Mouse (Mus musculus) lung, embryonic 15.5 days (tissue): Measurements from ENCODE around the gene Slc34a1. TPM values are rescaled to one million over a fixed set of nuclear protein-coding genes. Genes with fewer than 3 reads are reported as not detected.
"Not testable (repeated sequence)": the region's sequence is repeated elsewhere in the genome, so short reads cannot be mapped to it uniquely, and the experiment has no call there.

Experiments
- ATAC-seq: fragments of 200-750 bp; cut with Nextera tagmentation; 2 replicates; pipeline ENCODE4 v1.8.0; 2017; ENCODE audit warnings: moderate number of reproducible peaks, borderline replicate concordance; ENCODE audit not compliant: low FRiP score, low TSS enrichment; ENCODE audit errors: extremely low read depth
- H3K27ac ChIP-seq: fragments of 300-500 bp; sonication (generic); 2 replicates; pipeline ENCODE4 v1.5.1; 2015; ENCODE audit warnings: moderate library complexity, mild to moderate bottlenecking, inconsistent platforms
- H3K27me3 ChIP-seq: fragments of 300-500 bp; sonication (generic); 2 replicates; pipeline ENCODE4 v1.6.1; 2015; ENCODE audit warnings: inconsistent platforms
- H3K36me3 ChIP-seq: fragments of 300-500 bp; sonication (generic); 2 replicates; pipeline ENCODE4 v1.6.1; 2015; ENCODE audit warnings: inconsistent platforms
- H3K4me1 ChIP-seq: fragments of 300-500 bp; sonication (generic); 2 replicates; pipeline ENCODE4 v1.6.1; 2015; ENCODE audit warnings: inconsistent platforms
- H3K4me2 ChIP-seq: fragments of 300-500 bp; sonication (generic); 2 replicates; pipeline ENCODE4 v1.6.1; 2015; ENCODE audit warnings: inconsistent platforms, mild to moderate bottlenecking, moderate library complexity
- H3K4me3 ChIP-seq: fragments of 300-500 bp; sonication (generic); 2 replicates; pipeline ENCODE4 v1.5.1; 2015; ENCODE audit warnings: mild to moderate bottlenecking, inconsistent platforms
- H3K9ac ChIP-seq: fragments of 300-500 bp; sonication (generic); 2 replicates; pipeline ENCODE4 v1.6.1; 2015; ENCODE audit warnings: inconsistent platforms
- H3K9me3 ChIP-seq: fragments of 300-500 bp; sonication (generic); 2 replicates; pipeline ENCODE4 v1.6.1; 2016; ENCODE audit warnings: inconsistent platforms
- WGBS: fragments of 180-500 bp; shearing (Covaris S2); methylation state at CpG from one replicate; pipeline ENCODE4 v1.1.7; 2015; 5-methylcytosine and 5-hydroxymethylcytosine counted together
- polyA plus RNA-seq: library from polyadenylated mRNA; unstranded; fragments of >200 nt; fragmentation: Nextera tagmentation; extraction: Ambion mirVana; gene quantifications from 2 replicates; pipeline ENCODE4 v1.2.1, GENCODE M21; 2015

Slc34a1 gene
- polyA plus RNA-seq, 1 experiment from 2014 or later, result 0.17 TPM

- 11% methylated on average over 35 of the region's 35 CpGs for WGBS
- H3K27me3 ChIP-seq, result peaks cover 42% of the 10 kb centered on the region
Observed at GRCm38 (mm10) chr13:55420933-55421800, 23.2 kb downstream of the Slc34a1 start.

DNA sequence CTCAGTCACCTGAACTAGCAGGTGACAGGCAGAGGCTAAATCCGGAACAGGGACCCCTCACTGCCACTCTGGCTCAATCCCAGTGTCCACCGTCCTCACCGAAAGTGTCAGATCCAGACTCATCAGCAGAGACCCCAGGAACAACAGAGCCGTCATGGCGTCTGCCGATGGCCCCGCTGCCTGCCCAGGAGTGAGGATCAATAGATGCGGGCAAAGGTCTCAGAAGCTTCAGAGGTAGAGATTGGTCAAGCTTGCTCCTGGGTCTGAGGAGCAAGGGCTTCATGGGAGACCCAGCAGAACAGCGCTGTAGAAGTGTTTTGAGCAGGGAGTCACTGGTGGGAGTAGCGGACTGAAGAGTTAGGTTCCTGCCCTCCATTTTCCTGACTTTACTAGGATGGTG, 28.6 kb downstream of the Slc34a1 start, which contains the start of gene F12:
F12 (minus strand) TSS at position 181 of the 400 bp plus-strand sequence.
- WGBS, result 89% methylated on average over 10 of the region's 10 CpGs
- Histone ChIP-seq H3K4me3 (no peak within 1 kb of the TSS), H3K9me3 (no peaks in the 10 kb centered on the region), H3K9ac (no peak within 1 kb of the TSS), H3K36me3 (no peaks in the 10 kb centered on the region), H3K4me1 (no peaks in the 10 kb centered on the region), H3K27me3 (peaks cover 7% of the 10 kb centered on the region), H3K27ac (no peak within 1 kb of the TSS), H3K4me2 (no peak within 1 kb of the TSS)
- no peak for ATAC-seq

More at GRCm38 (mm10) chr13:55420933-55421800, 23.2 kb downstream of the Slc34a1 start:
- Histone ChIP-seq H3K4me3 (peak overlapping the region; percentile 12), H3K4me1 (peaks cover 6% of the 10 kb centered on the region), H3K9ac (no peak overlapping the region), H3K27ac (no peak overlapping the region), H3K36me3 (no peaks in the 10 kb centered on the region), H3K4me2 (peak overlapping the region; percentile 42), H3K9me3 (no peaks in the 10 kb centered on the region)
- ATAC-seq, result 0 out of 2 replicates have a peak, but pooled peaks have one; percentile 56

GRCm38 (mm10) chr13:55429226-55429888, 31.4 kb downstream of the Slc34a1 start:
- Histone ChIP-seq H3K36me3 (no peaks in the 10 kb centered on the region), H3K4me3 (no peak overlapping the region), H3K27ac (no peak overlapping the region), H3K4me2 (no peak overlapping the region), H3K4me1 (no peaks in the 10 kb centered on the region), H3K9ac (no peak overlapping the region), H3K27me3 (no peaks in the 10 kb centered on the region), H3K9me3 (no peaks in the 10 kb centered on the region)
- no peak for ATAC-seq
- 55% methylated on average over 12 of the region's 12 CpGs for WGBS

DNA sequence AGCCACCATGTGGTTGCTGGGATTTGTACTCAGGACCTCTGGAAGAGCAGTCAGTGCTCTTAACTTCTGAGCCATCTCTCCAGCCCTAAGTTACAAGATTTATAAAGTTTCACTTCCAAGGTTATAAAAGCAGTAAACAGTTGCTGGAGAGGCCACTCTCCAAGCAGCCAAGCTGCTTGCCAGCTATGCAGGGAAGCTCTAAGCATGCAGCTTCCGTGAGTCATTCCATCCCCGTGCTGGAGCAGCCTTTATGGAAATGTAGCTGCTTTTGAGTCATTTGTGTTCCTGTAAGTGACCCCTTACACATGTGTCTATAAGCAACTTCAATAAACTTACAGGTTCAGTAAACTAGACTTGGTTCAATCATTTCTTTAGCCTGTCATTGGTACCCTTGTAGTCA, 32.6 kb downstream of the Slc34a1 start:
- 71% methylated on average over 2 of the region's 2 CpGs for WGBS
- Histone ChIP-seq H3K36me3 (no peaks in the 10 kb centered on the region), H3K27ac (no peak overlapping the region), H3K9ac (no peak overlapping the region), H3K9me3 (no peaks in the 10 kb centered on the region), H3K27me3 (no peaks in the 10 kb centered on the region), H3K4me1 (no peaks in the 10 kb centered on the region), H3K4me3 (no peak overlapping the region), H3K4me2 (no peak overlapping the region)
- ATAC-seq, result no peak

DNA sequence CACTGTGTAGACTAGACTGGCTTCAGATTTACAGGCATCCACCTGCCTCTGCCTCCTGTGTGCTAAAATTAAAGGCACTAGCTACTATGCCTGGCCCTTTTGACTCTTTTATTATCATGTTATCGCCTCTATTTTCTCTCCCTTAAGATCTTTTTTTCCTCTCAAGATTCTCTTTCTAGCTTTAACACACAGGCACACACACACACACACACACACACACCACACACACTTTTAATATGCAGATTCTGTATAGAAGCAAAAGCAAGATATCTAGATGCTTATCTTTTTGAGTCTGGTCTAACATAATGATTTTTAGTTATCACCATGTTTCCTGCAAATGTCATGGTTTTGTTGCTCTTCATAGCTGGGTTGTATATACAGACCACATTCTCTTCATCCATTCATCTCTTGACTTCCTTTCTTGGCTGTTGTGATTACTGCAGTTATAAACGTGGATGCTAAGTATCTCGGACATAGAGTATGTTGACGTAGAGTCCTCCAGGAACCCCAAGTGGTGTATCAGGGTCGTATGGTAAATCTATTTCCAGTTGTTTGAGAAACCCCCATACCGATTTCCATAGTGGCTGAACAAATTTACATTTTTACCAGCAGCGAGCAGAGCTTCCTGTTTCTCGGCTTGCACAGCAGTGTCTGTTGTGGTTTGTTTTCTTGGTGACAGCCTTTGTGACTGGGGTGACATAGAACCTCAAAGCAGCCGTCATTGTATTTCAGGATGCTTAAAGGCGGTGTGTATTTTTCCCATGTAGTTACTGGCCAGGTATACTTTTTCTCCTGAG, 34.1 kb downstream of the Slc34a1 start:
- Histone ChIP-seq H3K9me3 (no peaks in the 10 kb centered on the region), H3K27ac (no peak overlapping the region), H3K4me3 (no peak overlapping the region), H3K9ac (no peak overlapping the region), H3K36me3 (no peaks in the 10 kb centered on the region), H3K27me3 (no peaks in the 10 kb centered on the region), H3K4me2 (no peak overlapping the region), H3K4me1 (no peaks in the 10 kb centered on the region)
- ATAC-seq, result no peak
- WGBS, result 65% methylated on average over 10 of the region's 10 CpGs

DNA sequence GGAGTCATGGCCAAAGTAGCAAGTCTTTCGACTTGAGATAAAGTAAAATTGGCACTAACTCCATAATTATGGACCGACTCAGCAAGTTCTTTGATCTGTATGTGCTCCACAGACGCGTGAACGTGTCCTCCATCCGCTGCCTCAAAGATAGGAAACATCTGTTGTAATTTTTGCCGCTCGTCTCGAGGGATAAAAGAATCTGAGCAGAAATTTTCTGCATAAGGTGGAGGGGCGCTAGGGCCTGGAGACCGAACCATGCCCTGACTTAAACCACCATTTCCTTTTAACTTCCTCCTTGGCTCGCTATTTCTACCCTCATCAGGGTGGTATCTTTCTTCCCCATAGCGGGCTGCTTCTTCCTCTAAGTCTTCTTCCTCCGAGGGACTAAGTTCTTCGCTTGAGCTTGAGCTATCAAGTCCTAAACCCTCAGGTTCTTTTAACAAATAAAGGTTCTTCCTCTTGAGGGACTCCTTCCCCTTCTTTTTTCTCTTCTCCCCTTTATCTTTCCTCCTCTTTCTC, 39.2 kb downstream of the Slc34a1 start:
- ATAC-seq, result not testable (repeated sequence)
- WGBS, result 79% methylated on average over 15 of the region's 15 CpGs

DNA sequence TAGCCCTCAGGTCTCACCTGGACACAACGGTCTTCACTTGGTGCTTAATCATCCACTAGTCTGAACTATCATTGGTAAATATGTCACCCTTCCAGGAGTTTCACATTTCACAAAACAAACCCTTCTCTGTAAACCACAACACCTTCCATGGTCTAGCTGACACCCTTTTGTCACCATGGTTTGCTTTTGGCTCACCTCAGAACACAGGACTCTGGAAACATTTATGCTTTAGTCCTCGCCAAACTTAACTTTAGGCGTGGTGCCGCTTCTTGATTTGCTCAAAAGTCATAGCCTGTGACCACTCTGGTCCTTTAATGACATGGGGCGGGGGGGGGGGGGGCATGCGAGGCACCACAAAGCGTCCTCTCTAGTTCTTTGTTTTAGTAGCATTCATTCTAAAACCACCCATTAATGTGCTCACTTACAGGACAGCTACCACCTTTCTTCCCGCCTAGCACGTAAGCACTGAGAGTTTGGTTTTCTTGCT, 45.9 kb downstream of the Slc34a1 start:
- Histone ChIP-seq H3K9me3 (no peaks in the 10 kb centered on the region), H3K27ac (peak overlapping the region; percentile 98), H3K9ac (peak overlapping the region; percentile 46), H3K4me3 (peak overlapping the region; percentile 90), H3K4me1 (peaks cover 23% of the 10 kb centered on the region), H3K27me3 (no peaks in the 10 kb centered on the region), H3K4me2 (peak overlapping the region; percentile 62), H3K36me3 (no peaks in the 10 kb centered on the region)
- no peak for ATAC-seq
- 35% methylated on average over 9 of the region's 9 CpGs for WGBS

More for the DNA sequence above, 39.2 kb downstream of the Slc34a1 start:
- not testable (repeated sequence) for H3K36me3 ChIP-seq, H3K4me2 ChIP-seq, H3K4me1 ChIP-seq, H3K4me3 ChIP-seq, H3K9ac ChIP-seq, H3K27ac ChIP-seq, H3K27me3 ChIP-seq, H3K9me3 ChIP-seq

GRCm38 (mm10) chr13:55444286-55444936, 46.4 kb downstream of the Slc34a1 start:
- 1% methylated on average over 33 of the region's 33 CpGs for WGBS
- Histone ChIP-seq H3K27me3 (no peaks in the 10 kb centered on the region), H3K27ac (peak overlapping the region; percentile 98), H3K9me3 (no peaks in the 10 kb centered on the region), H3K9ac (peak overlapping the region; percentile 46), H3K36me3 (no peaks in the 10 kb centered on the region), H3K4me2 (peak overlapping the region; percentile 62), H3K4me1 (peaks cover 23% of the 10 kb centered on the region), H3K4me3 (peak overlapping the region; percentile 90)
- peak; percentile 86 for ATAC-seq

DNA sequence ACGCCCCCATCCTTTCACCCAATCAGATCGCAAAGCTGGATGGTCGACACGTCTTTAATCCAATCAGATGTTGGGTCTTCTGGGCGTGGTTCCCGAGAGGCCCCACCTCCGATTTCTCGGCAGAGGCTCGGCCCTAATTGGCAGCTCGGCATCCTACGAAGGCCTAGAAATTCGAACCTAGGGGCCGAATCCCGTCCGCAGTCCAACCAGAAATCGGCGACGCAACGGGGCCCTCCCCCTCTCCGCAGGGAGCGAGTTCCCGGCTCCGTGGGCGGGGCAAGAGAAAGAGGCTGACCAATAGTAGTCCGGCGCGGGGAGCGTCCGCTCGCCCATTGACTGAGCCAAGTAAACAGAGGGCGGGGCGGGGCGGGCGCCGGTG, 46.9 kb downstream of the Slc34a1 start, which contains the start of gene Grk6:
Grk6 (plus strand) TSS at position 136 of the 379 bp plus-strand sequence.
- Histone ChIP-seq H3K27ac (peak within 1 kb of the TSS; percentile 98), H3K36me3 (peaks cover 4% of the 10 kb centered on the region; the same call in 1 of the 2 replicates), H3K4me3 (peak within 1 kb of the TSS; percentile 90), H3K9me3 (no peaks in the 10 kb centered on the region), H3K27me3 (no peaks in the 10 kb centered on the region), H3K4me2 (peak within 1 kb of the TSS; percentile 62), H3K4me1 (peaks cover 23% of the 10 kb centered on the region), H3K9ac (peak within 1 kb of the TSS; percentile 97)
- peak; percentile 96 for ATAC-seq
- WGBS, result under 1% methylated on average over 35 of the region's 35 CpGs

DNA sequence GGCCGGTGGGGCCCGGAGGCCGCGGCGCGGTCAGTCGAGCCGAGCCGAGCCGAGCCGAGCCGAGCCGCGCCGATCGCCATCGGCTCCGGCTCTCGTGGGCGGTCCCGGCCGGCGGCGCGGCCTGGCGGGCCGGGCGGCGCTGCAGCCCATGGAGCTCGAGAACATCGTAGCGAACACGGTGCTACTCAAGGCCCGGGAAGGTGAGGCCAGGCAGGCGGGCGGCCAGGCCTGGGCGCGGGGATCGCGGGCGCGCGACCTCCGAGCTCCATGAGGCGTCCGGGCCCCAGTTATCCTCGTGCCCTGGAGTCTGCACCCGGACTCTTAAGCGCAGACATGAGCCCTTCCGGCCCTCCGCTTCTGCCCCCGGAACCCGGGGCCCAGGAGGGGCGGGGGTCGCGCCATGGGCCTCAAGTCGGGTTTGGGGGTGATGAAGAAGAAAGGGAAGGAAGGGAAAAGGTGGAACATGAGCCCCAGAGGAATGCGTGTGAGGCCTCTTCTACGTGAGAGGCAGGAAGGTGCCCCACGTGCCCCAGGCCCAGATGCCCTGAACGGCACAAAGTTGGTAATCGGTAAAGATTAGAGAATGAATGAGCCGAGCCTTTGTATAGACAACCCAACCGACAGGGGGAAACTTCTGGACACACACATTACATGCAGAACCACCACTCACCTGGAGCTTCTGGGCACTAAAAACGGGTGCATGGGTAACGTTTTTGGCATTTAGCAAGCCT, 47.5 kb downstream of the Slc34a1 start:
- WGBS, result under 1% methylated on average over 66 of the region's 66 CpGs
- Histone ChIP-seq H3K4me3 (peak overlapping the region; percentile 90), H3K36me3 (peaks cover 10% of the 10 kb centered on the region), H3K27me3 (no peaks in the 10 kb centered on the region), H3K27ac (peak overlapping the region; percentile 98), H3K4me1 (peaks cover 23% of the 10 kb centered on the region), H3K9ac (peak overlapping the region; percentile 97), H3K4me2 (peak overlapping the region; percentile 62), H3K9me3 (no peaks in the 10 kb centered on the region)
- no peak for ATAC-seq
